Mouse (Mus musculus): Measurements from ENCODE around the gene Crmp1.

DNA sequence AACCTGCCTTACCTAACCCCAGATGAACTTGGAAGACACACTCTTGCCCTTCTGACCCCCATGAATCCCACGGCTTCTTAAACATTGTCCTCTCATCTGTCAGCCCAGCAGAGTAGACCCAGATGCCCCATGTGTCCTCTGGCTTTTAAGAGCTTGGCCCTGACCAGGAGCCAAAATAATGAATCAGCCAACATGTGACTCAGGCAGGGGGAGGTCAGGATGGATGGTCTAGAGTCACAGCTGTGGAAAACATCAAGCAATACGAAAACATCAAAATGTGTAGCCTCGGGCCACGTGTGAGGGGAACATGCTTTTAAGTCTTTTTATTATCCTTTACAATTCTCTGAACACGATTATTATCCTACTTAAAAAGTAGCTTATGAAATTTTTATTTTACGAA lies 22.1 kb downstream of the Crmp1 start:
- TF ChIP-seq E2F4 (IDR thresholded peaks at IDR 0.05; ENCODE audit: borderline replicate concordance, low read depth, low read length) (no peak), POLR2A (IDR thresholded peaks at IDR 0.05; ENCODE audit: control insufficient read depth in 1 of 2, insufficient read depth in 1 of 2, low read depth in 1 of 2, low read length in 2 of 2, poor library complexity in 1 of 2) (no peak)

Data from MEL (cell line).